Mouse (Mus musculus) gastrocnemius, postnatal 36 days (tissue): ENCODE measurements around the gene Sh2d4b. TPM values are rescaled to one million over a fixed set of nuclear protein-coding genes. Genes with fewer than 3 reads are reported as not detected.

Experiments used
- DNase-seq, 2 experiments: peaks; one replicate each; pipeline ENCODE4 v3.0.0; 2022
- intact Hi-C: fragments of 180-260 bp; cut with DNase I; formaldehyde crosslinking; loops from one replicate; pipeline ENCODE4 v1.15.1; 2025
- total RNA-seq, 2 experiments: library from RNA; stranded (reverse); gene quantifications; 2 replicates each; pipeline ENCODE4 v1.2.3; 2021

Gene Sh2d4b
- total RNA-seq, 2 experiments from 2014 or later: 0.33 to 0.44 TPM

- intact Hi-C loops: no loop called here
Observed at GRCm38 (mm10) chr14:40908763-40909162, 15.7 kb upstream of the Sh2d4b start.

DNA sequence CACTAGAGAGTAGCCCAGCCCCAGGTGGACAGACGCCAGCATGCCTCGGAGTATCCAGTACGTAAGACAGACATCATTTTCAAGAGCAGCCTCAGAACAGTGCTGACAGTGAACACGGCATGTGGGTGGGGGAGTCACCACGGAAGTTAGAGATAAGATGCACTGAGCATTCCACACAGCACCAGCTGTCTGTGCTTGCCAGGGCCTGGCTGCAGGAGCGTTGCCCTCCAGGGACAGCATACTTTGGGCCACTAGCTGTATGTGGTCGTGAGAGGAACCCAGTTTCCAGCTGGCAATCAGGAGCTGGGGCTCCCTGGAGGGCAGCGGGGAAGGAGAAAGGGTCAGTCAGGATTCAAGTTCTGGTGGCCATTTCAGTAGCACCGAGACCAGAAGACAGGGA is 13.7 kb upstream of the Sh2d4b start:
- intact Hi-C loops: no loop called here
- DNase-seq: no peak

More at GRCm38 (mm10) chr14:40908763-40909162, 15.7 kb upstream of the Sh2d4b start:
- no peak for DNase-seq

- DNase-seq: no peak
- intact Hi-C loops: no loop called here
Observed at GRCm38 (mm10) chr14:40905813-40906212, 12.7 kb upstream of the Sh2d4b start.

DNA sequence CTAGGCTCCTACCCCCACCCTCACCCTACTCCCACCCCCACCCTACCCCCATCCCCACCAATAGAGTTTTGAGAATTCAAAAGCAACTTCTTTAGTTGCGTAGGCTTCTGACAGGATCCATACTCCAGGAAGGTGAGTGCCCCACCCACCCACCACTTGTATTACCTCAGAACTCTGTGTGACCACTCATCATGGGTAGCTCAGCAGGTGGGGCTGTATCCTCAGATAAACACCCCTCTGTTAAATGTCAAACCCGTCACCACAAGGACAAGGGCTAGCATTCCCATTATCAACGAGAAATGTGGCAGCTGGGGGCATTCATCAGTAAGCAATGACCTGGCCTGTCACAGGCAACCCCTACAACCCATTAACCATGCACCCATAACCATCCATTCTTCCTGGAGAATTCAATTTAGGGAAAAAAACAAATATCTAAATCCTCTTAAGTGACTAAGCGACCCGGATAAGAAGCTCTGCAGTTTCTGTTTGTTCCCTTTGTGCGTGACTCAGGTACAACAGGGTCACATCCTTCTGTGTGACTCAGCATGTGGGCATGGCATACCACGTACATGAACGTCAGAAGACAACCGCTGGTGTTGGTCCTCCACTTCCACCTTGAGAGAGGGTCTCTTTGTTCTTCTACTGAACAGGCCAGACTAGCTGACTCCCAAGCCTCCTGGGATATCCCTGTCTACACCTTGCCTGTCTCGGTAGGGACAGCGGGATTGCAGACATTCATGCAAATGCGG is 9.4 kb upstream of the Sh2d4b start:
- intact Hi-C loops: no loop called here
- no peak for DNase-seq

- no peak for DNase-seq
- intact Hi-C loops: no loop called here
Observed at GRCm38 (mm10) chr14:40900267-40900666, 7.2 kb upstream of the Sh2d4b start.

- DNase-seq: no peak
- intact Hi-C loops: no loop called here
Observed at GRCm38 (mm10) chr14:40897916-40898315, 4.8 kb upstream of the Sh2d4b start.

GRCm38 (mm10) chr14:40895681-40896080 is 2.6 kb upstream of the Sh2d4b start:
- no peak for DNase-seq
- intact Hi-C loops: no loop called here

DNA sequence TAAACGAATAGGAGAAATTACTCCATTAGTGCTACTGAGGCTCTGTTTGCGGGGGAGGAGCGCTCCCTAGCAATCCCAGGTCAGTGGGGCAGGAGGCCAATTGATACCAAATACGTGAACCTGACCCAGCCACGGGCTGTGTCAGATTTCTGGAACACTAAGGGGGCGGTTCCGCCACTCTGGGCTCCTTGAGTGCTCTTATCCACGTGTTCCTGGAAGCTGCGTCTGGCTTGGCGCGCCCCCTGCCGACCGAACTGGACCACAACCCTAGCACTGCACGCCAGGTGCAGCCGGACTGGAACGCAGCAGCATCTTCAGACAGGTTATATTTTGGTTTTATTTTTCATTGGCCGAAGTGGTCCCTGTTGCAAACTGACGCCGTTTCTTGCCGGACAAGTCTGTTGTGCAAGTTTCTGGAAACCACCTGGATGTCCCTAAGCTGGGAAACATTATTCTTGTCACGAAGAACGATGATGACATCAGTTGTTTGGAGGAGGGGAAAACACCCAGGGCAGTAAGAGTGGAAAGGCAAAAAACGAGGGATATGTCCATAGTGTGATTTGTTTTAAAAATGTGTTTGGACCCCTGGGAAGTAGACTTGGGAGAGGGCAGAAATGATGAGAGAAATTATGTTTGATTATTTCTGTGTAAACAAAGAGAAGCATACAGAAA is 1.6 kb upstream of the Sh2d4b start:
- intact Hi-C loops: no loop called here
- peak; percentile 68 to 72 for DNase-seq

DNA sequence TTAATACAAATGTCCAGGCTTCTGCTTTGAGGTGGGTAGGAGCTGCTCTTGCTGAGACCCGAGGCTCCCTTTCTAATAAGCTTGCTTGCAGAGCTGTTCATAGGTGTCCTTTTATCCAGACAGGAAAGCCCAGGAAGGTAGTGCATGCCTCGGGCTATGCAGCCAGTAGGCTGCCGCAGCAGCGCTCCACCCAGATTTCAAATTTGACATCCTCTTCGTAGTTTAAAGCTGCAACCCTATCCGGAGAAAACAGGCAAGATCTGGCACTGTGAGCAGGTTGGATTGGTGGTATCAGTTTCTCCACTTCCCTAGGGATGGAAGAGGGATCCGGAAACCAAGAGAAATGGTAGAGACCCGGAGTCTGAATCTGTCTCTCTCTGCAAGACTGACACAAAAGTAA is 818 bp upstream of the Sh2d4b start:
- intact Hi-C loops: no loop called here
- DNase-seq: no peak

GRCm38 (mm10) chr14:40892326-40892825 is 690 bp downstream of the Sh2d4b start:
- DNase-seq: no peak
- intact Hi-C loops: no loop called here

DNA sequence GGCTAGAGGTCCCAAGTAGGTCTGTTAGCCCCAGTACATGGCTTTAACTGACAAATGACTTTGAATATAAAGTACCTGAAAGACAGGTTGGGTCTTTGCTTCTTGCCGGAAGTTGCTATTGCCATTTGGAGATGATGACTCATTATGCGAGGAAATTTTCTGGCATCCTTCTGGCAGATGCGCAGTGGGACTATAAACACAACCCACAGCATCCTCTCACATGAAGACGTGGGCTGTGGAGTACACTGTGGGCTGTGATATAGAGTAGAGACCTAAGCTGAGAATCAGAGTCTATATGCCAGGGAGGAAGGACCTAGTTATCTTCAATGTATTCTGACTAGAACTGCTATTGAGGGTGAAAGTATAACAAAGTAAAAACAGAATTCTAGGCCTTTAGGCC is 1.6 kb downstream of the Sh2d4b start:
- intact Hi-C loops: no loop called here
- DNase-seq: no peak

DNA sequence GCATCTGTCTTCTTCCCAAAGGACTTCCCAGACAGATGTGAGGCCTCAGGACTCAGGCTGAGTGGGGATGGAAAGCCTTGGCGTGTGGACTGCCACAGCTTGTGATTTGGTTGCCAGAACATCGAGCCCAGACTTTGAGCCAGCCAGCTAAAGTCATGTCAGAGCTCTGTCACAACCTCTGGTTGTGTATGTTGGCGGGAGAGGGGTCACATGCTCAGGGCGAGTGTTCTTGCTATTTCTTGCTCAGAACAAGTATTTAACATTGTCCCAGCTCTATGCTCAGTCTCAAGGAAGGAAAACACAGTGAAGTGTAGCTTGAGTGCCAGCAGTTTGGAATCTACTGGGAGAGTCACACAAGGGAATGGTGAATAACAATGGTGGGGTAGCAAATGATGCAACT is 3.4 kb downstream of the Sh2d4b start:
- intact Hi-C loops: no loop called here
- DNase-seq: no peak

DNA sequence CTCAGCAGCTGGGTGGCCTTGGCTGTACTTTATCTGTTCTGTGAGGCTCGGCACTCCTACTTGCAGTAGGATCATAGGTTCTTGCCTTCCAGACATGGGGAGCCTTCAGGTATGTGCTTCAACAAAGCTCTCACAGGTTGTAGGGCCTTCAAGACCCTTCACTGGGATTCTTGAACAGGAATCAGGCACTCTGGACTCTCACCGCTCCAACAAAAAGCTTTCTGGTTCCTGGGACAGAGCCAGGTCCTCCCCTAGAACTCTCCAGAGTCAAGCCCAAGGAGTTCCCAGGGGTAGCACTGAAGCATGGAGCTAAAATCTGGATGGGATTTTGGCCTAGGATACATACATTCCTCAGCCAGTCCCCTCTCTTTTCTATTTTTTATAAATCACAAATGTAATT is 3.9 kb downstream of the Sh2d4b start:
- intact Hi-C loops: no loop called here
- no peak for DNase-seq

DNA sequence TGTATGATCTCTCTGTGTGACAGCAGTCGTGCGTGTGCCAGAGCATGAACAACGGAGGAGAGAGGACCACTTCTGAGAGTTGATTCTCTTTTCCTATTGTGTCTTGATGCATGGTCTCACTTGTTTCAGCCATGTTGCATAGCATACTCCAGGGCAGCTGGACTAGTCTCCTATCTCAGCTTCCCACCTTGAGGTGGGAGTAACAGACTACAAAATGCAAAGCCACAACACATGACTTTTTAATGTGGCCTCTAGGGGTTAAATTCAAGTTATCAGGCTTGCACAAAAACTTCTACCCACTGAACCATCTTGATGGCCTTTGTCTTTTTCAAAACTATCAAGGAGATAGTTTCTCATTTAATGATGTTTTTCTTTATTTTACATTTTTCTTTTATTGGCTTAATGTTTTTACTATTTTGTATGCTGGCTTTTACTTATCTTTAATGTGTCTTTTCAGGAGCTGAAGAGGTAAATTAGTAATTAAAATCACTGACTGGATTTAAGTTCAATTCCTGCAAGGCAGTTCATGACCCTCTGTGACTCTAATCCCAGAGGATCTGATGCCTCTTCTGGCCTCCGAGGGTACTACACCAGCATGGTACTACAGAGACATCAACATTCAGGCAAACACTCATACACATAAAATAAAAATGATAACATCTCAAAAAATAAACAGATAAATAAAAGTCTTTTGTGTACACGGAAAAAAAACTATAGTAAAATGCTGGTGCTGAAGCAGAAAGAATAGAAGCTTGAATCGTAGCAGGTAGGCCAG is 6.5 kb downstream of the Sh2d4b start:
- intact Hi-C loops: no loop called here
- no peak for DNase-seq

- intact Hi-C loops: no loop called here
- DNase-seq: no peak
Observed at GRCm38 (mm10) chr14:40885752-40886151, 7.3 kb downstream of the Sh2d4b start.

DNA sequence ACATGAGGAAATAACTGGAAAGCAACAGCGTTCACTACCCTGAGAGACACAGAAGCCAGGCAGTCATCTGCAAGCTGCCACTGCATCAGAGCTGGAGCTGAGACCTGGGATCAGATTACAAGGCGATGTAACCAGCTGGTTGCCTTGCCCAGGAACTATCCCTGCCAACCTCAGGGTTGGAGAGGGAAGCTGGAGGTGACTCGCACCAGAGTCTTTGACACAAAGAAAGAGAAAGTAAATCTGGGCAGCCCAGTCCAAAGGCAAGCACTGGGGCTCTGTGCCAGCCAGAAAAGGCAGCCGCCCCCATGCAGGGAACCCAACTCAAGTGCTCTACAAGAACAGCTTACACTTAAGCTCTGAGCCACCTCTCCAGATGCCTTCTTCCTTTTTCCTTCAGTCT is 7.8 kb downstream of the Sh2d4b start:
- no peak for DNase-seq
- intact Hi-C loops: no loop called here

DNA sequence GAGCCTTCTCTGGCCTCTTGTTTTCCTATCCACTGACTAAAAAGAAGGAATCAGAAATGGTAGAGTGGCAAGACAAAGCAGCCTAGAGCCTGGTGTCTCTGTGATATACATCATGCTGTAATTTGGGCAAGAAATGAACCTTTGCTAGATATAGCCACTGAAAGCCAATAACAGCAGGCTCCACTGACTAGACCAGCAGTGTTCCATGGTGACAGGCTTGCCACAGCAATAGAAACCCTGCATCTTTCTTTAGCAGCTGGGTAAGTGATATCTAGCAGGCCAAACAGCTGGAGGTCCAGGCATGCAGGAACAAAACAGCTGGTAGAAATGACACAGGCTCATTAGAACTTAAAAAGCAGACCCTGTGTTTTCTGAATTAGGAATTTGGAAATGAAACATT is 18.5 kb downstream of the Sh2d4b start:
- intact Hi-C loops: no loop called here
- no peak for DNase-seq

- DNase-seq: no peak
- intact Hi-C loops: no loop called here
Observed at GRCm38 (mm10) chr14:40873961-40874360, 19.1 kb downstream of the Sh2d4b start.

DNA sequence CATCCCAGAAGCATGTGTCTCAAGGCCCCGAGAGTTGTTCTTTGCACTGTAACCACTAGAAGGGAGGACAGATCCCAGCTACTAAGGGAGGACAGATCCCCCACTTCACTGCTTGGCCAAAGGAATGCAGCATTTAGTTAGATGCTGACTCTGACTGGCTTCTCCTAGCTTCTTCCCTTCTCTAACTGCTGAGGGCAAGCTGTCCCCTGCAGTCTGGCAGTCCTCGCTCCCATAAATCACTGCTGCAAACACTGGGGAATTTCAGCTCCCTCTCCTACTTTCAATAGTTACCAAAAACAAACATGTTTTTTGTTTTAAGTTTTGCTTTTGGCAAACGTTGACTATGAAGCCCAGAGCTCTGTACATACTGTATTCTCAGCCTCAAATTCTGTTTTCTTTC is 22.5 kb downstream of the Sh2d4b start:
- DNase-seq: no peak
- intact Hi-C loops: no loop called here

DNA sequence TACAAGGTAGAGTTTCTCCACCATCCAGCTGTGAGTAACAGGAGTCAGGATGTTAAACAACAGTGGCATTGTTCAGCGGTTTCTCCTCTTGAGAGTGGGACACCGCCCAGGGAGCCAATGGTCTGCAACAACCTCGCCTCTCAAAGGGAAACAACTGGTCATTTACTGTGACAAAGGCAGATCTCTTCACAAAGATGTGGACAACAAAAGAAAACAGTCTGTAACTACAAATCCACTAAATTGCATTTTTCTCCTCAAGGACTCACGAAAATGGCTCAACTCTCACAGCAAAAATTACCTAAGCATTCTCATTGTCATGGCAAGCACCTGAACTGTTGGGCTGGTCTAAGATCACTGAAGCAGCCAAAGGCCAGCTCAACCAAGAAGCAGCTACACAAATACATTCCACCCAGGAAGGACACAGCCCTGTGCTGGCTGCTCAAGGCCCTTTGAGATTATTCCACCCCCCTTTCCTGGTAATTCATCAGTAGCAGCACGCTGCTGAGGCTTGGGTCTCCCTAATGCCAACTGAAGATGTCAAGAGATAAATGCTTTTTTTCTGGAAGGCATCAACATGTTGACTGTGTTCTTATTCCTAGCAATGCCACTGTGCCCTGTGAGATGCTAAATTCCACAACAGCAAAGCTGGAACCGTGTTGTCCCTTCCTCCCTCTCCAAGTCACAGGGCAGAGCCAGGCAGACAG is 28.1 kb downstream of the Sh2d4b start:
- no peak for DNase-seq
- intact Hi-C loops: no loop called here

GRCm38 (mm10) chr14:40863659-40864058 is 29.4 kb downstream of the Sh2d4b start:
- intact Hi-C loops: no loop called here
- DNase-seq: no peak
